Mouse (Mus musculus) limb, embryonic 12.5 days (tissue): ENCODE results near the gene Cd68. TPM values are rescaled to one million over a fixed set of nuclear protein-coding genes. Genes with fewer than 3 reads are reported as not detected.
A peak's percentile ranks its signal among the peaks of the same experiment; 100 is the strongest.
"Not testable (repeated sequence)": the region's sequence is repeated elsewhere in the genome, so short reads cannot be mapped to it uniquely, and the experiment has no call there.

ENCODE experiments used
- ATAC-seq: fragments of 200-750 bp; cut with Nextera tagmentation; 2 replicates; pipeline ENCODE4 v1.8.0; 2017; ENCODE audit warnings: low read depth, moderate TSS enrichment; ENCODE audit not compliant: insufficient number of reproducible peaks, insufficient read depth, low FRiP score, low TSS enrichment
- H3K27ac ChIP-seq: fragments of 300-500 bp; sonication (generic); 2 replicates; pipeline ENCODE4 v1.5.1; 2016; ENCODE audit warnings: mild to moderate bottlenecking, moderate library complexity
- H3K27me3 ChIP-seq: fragments of 300-500 bp; sonication (generic); 2 replicates; pipeline ENCODE4 v1.6.1; 2016; ENCODE audit warnings: mild to moderate bottlenecking, moderate library complexity
- H3K36me3 ChIP-seq: fragments of 300-500 bp; sonication (generic); 2 replicates; pipeline ENCODE4 v1.6.1; 2016; ENCODE audit warnings: mild to moderate bottlenecking, moderate library complexity
- H3K4me1 ChIP-seq: fragments of 300-500 bp; sonication (generic); replicated peaks from 2 replicates; pipeline ENCODE4 v1.6.1; 2016
- H3K4me2 ChIP-seq: fragments of 300-500 bp; sonication (generic); 2 replicates; pipeline ENCODE4 v1.6.1; 2016; ENCODE audit warnings: mild to moderate bottlenecking, moderate library complexity
- H3K4me3 ChIP-seq: fragments of 300-500 bp; sonication (generic); replicated peaks from 2 replicates; pipeline ENCODE4 v1.5.1; 2016; ENCODE audit warnings: mild to moderate bottlenecking
- H3K9ac ChIP-seq: fragments of 300-500 bp; sonication (generic); replicated peaks from 2 replicates; pipeline ENCODE4 v1.6.1; 2016; ENCODE audit warnings: mild to moderate bottlenecking, moderate library complexity
- H3K9me3 ChIP-seq: fragments of 300-500 bp; sonication (generic); 2 replicates; pipeline ENCODE4 v1.6.1; 2016; ENCODE audit warnings: mild to moderate bottlenecking, moderate library complexity
- WGBS: fragments of 180-500 bp; shearing (Covaris S2); methylation state at CpG from one replicate; pipeline ENCODE4 v1.1.7; 2016; 5-methylcytosine and 5-hydroxymethylcytosine counted together
- polyA plus RNA-seq: library from polyadenylated mRNA; unstranded; fragments of >200 nt; fragmentation: Nextera tagmentation; extraction: Ambion mirVana; gene quantifications from 2 replicates; pipeline ENCODE4 v1.2.1, GENCODE M21; 2016

Gene Cd68
- polyA plus RNA-seq, 1 experiment from 2014 or later: 5.9 TPM

DNA sequence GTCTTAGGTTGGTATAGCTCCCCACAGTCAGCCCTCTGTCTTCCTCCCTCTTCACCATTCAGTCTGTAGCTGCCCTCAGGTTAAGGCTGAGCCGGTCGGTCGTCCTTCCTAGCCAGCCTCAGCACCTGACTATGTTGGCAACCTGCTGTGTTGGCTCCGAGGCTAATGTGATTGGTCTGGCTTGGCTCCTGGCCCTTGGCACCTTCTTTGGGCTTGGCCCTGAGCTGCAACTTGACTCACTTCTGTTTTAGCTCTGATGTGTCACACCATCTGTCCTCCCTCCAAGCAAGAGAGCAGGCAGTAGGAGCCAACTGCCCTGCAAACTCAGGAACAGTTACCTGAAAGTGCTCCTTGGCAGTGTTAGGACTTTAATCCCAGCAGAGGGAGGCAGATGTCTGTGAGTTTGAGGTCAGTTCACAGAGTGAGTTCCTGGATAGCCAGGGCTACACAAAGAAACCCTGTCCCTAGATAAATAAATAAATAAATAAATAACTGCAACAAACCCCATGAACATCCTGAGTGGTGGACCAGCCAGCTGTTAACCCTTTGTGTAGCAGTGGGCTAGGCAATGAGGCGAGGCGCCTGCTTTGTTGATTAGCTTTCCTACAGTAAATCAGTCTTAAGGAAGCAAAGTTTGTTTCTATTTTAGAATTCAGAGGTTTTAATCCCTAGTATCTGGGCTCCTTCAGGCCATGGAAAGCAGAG is 41.0 kb upstream of the Cd68 start:
- Histone ChIP-seq H3K9me3 (no peaks in the 10 kb centered on the region), H3K36me3 (no peaks in the 10 kb centered on the region), H3K27me3 (no peaks in the 10 kb centered on the region), H3K4me1 (peaks cover 19% of the 10 kb centered on the region), H3K9ac (0 out of 2 replicates have a peak overlapping the region, but pooled peaks have one; percentile 1), H3K4me2 (no peak overlapping the region), H3K4me3 (no peak overlapping the region), H3K27ac (no peak overlapping the region)
- 45% methylated on average over 6 of the region's 6 CpGs for WGBS
- ATAC-seq: no peak

DNA sequence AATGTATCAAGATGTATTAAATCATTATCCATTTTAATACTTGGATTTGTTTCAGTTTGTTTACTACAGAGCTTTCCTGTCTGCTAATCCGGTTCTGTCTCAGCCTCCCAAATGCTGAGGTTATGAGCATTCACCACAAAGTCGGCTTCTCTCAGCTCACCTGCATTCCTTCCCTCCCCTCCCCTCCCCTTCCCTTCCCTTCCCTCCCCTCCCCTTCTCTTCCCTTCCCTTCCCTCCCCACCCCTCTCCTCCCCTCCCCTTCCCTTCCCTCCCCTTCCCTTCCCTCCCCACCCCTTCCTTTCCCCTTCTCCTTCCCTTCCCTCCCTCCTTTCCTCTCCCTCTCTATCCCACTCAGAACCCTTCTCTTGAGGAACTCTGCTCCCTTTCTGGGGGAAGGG is 38.7 kb upstream of the Cd68 start:
- WGBS: 29% methylated on average over 2 of the region's 2 CpGs
- H3K27me3 ChIP-seq: no peaks in the 10 kb centered on the region
- no peaks in the 10 kb centered on the region for H3K36me3 ChIP-seq
- H3K27ac ChIP-seq: no peak overlapping the region
- H3K9ac ChIP-seq: no peak overlapping the region
- no peaks in the 10 kb centered on the region for H3K9me3 ChIP-seq
- no peak for ATAC-seq
- no peak overlapping the region for H3K4me2 ChIP-seq
- H3K4me1 ChIP-seq: peaks cover 16% of the 10 kb centered on the region
- no peak overlapping the region for H3K4me3 ChIP-seq

DNA sequence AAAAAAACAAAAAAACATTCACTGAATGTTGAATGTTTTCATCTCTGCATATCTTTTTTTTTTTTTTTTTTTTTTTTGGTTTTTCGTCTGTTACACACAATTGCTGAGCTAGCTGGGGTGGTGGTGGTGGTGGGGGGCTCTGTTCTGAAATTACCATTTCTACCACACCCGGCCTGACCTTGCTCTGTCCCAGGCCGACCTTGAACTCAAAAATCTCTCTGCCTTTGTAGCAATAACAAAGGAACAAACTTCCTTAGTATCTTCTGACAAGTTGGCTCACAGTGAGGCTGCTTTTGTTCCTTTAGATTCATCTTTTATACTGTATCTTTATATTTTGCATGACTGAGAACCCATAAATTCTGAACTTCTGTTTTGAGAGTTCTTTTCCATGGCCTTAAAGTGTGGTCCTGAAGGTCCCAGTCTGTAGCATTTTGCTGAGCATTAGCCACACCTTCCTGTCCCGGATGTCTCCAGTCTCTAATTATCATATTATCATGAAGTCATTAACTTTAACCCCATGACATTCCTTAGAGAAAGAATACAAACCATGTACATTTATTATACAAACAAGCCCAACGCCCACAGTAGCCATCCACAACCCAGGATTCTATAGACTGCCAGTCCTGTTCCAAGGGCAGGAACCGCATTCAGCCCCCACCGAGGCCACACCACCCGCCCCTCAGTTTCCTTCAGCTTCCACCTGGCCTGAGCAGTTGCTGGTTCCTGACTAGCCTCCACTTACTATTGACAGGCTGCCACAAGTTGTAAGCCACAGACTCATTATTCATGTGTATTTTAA is 38.1 kb upstream of the Cd68 start:
- Histone ChIP-seq H3K9ac (no peak overlapping the region), H3K36me3 (no peaks in the 10 kb centered on the region)

DNA sequence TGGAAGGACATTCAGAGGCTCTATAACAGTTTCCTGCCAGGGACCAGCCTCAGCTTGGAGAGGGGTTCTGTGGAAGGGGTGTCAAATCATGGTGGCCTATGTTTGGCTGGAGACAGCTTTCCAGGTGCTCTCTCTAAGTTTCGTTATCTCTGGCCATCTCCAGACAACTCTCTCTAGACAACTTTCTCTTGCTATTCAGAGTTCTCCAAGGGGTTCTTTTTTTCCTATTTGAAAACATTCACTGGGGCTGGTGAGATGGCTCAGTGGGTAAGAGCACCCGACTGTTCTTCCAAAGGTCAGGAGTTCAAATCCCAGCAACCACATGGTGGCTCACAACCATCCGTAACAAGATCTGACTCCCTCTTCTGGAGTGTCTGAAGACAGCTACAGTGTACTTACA is 37.4 kb upstream of the Cd68 start:
- ATAC-seq: not testable (repeated sequence)

More for the DNA sequence above, 38.1 kb upstream of the Cd68 start:
- no peak overlapping the region for H3K4me3 ChIP-seq
- H3K27ac ChIP-seq: no peak overlapping the region
- peaks cover 10% of the 10 kb centered on the region for H3K4me1 ChIP-seq
- WGBS: 67% methylated on average over 8 of the region's 8 CpGs
- ATAC-seq: no peak
- no peaks in the 10 kb centered on the region for H3K27me3 ChIP-seq
- no peak overlapping the region for H3K4me2 ChIP-seq
- no peaks in the 10 kb centered on the region for H3K9me3 ChIP-seq

DNA sequence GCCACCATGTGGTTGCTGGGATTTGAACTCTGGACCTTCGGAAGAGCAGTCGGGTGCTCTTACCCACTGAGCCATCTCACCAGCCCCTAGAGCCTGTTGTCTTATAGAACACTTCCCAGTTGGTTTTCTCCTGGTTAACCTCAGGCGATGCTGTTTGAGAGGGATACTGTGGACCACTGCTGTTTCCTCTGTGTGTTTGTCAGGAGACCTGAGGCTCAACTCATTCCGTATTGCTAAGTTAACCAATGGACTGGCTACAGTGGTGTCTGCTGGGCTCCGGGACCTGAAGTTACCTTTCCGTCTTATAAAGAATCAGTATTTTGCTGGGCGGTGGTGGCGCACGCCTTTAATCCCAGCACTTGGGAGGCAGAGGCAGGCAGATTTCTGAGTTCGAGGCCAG is 36.9 kb upstream of the Cd68 start:
- not testable (repeated sequence) for ATAC-seq
- WGBS: 94% methylated on average over 10 of the region's 10 CpGs

More for the DNA sequence above, 37.4 kb upstream of the Cd68 start:
- not testable (repeated sequence) for H3K27ac ChIP-seq, H3K9ac ChIP-seq, H3K4me2 ChIP-seq, H3K4me3 ChIP-seq, H3K36me3 ChIP-seq, H3K27me3 ChIP-seq, H3K4me1 ChIP-seq, H3K9me3 ChIP-seq
- 83% methylated on average over 3 of the region's 3 CpGs for WGBS

DNA sequence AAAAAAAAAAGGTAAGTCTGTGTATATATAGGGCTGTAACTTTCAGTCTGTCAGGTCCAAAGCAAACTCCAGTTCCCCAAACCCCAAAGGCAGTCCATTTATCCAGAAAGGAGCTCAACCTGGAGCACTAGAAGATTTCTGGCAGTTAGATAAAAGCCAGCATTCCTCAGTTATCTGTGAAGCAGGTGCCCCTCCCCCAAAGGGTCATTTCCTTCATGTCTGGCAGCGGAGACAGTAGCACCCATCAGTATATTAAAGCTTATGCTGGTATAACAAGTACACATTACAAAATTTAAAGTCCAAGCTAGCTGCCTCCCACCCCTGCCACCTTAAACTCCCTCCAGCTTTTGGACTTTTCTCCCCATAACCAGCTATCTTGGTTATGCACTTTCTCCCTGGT is 33.6 kb upstream of the Cd68 start:
- peaks cover 12% of the 10 kb centered on the region for H3K4me1 ChIP-seq
- WGBS: 61% methylated on average over 1 of the region's 1 CpGs
- no peaks in the 10 kb centered on the region for H3K9me3 ChIP-seq
- H3K4me3 ChIP-seq: no peak overlapping the region
- no peak for ATAC-seq
- no peaks in the 10 kb centered on the region for H3K36me3 ChIP-seq
- H3K9ac ChIP-seq: no peak overlapping the region
- no peaks in the 10 kb centered on the region for H3K27me3 ChIP-seq
- H3K27ac ChIP-seq: no peak overlapping the region
- H3K4me2 ChIP-seq: no peak overlapping the region

More for the DNA sequence above, 36.9 kb upstream of the Cd68 start:
- H3K9ac ChIP-seq, H3K4me2 ChIP-seq, H3K27me3 ChIP-seq, H3K4me3 ChIP-seq, H3K27ac ChIP-seq, H3K36me3 ChIP-seq, H3K9me3 ChIP-seq, H3K4me1 ChIP-seq: not testable (repeated sequence)

DNA sequence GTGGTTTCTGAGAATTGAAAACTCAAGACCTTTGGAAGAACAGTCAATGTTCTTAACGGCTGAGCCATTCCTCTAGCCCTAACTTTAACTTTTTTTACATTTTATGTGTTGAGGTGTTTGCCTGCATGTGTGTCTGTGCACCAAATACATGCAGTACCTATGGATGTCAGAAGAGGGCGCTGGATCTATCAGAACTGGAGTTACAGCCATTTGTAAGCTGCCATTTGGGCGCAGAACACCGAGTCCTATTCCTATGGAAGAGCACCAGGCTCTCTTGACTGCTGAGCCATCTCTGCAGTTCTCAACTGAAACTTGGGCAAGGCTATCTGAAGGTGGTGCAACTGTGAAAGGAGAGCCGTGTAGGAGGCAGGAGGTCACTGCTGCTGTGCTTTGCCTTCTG is 32.6 kb upstream of the Cd68 start:
- Histone ChIP-seq H3K27me3 (no peaks in the 10 kb centered on the region), H3K9me3 (no peaks in the 10 kb centered on the region), H3K4me1 (peaks cover 12% of the 10 kb centered on the region), H3K4me3 (no peak overlapping the region), H3K9ac (no peak overlapping the region), H3K4me2 (no peak overlapping the region), H3K36me3 (no peaks in the 10 kb centered on the region), H3K27ac (no peak overlapping the region)
- no peak for ATAC-seq
- WGBS: 68% methylated on average over 5 of the region's 5 CpGs

DNA sequence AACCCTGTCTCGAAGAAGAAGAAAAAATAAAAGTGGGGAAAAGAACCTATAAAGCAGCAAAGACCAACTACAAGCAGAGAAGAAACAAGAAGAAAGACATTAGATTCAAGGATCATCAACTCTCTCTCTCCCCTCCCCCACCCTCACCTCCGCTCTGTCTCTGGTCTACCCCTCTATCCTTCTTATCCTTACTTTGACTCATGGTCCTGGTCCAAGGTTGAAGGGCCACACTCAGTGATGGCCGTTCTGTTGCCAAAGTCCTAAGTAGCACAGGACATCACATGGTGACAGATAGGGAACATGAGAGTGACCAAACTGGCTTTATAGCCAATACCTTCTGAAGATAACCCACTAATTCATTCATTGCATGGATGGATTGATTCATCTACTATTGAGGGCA is 31.4 kb upstream of the Cd68 start:
- Histone ChIP-seq H3K4me3 (no peak overlapping the region), H3K36me3 (no peaks in the 10 kb centered on the region), H3K4me2 (no peak overlapping the region), H3K27ac (no peak overlapping the region), H3K4me1 (peaks cover 12% of the 10 kb centered on the region), H3K27me3 (no peaks in the 10 kb centered on the region), H3K9me3 (no peaks in the 10 kb centered on the region), H3K9ac (no peak overlapping the region)
- ATAC-seq: no peak
- 91% methylated on average over 3 of the region's 3 CpGs for WGBS

DNA sequence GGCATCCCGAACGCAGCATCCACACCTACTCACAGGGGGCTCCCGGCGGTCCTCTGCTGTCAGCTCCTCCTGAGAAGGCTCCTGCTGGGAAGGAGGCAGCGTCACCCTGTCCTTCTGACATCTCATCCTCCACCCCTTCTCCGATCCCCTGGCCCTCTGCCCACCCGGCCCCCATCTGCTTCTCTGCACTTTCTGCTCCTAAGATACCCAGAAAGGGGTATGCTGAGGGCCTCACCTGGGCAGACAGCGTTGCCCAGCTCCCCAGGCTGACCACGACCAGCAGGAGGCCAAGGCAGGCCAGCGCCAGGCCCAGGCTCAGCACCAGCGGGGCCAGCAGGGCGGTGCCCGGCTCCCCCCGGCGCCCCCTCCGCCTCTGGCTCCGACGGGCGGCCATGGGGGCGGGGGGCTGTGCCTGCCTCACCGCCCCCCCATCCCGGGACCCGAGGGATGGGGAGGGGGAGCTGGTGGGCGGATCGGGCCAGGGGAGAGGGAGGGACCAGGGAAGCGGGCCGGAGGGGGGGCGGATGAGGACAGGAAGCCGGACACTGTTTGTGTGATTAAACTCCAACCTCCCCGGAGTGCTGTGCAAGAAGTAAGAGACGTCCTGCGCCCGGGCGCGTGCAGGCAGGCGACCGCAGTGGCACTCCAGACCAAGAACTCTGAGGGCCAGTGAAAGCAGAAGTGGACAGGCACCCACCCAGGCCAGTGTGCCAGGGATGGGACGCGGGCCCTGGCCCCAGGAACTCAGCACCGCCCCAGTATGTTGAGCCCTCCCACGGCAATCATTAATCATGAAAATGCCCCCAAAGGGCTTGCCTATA is 29.6 kb upstream of the Cd68 start, which contains the start of the genes Tnfsf12 and Tnfsfm13:
Gene Tnfsf12, minus strand, starts transcription at position 489 of the 821 bp plus-strand sequence.
Gene Tnfsfm13, minus strand, starts transcription at position 738 of the 821 bp plus-strand sequence.
- H3K4me1 ChIP-seq: peaks cover 12% of the 10 kb centered on the region
- 0 out of 2 replicates have a peak, but pooled peaks have one; percentile 61 for ATAC-seq
- 2% methylated on average over 37 of the region's 41 CpGs for WGBS

DNA sequence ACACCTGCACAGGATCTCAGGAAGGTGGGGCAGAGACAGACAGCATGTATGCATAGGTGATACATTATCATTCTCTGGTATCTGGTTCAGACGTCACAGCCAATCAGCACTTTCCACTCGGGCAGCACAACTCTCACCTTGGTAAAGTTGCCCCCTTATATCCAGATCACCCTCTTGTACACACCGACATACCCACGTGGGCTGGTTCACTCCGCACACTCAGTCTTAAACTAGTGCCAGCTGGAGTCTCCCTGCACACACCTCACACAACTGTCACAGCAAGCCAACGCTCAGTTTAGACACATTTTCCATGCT is 29.1 kb upstream of the Cd68 start:
- Histone ChIP-seq H3K36me3 (no peaks in the 10 kb centered on the region), H3K9me3 (no peaks in the 10 kb centered on the region), H3K9ac (peak overlapping the region; percentile 82), H3K4me1 (peaks cover 12% of the 10 kb centered on the region), H3K4me2 (peak overlapping the region; percentile 92), H3K27me3 (no peaks in the 10 kb centered on the region), H3K4me3 (peak overlapping the region; percentile 59), H3K27ac (peak overlapping the region; percentile 86; the same call in 1 of the 2 replicates)
- 23% methylated on average over 6 of the region's 6 CpGs for WGBS
- 0 out of 2 replicates have a peak, but pooled peaks have one; percentile 53 for ATAC-seq

More for the DNA sequence above, 29.6 kb upstream of the Cd68 start, which contains the start of the genes Tnfsf12 and Tnfsfm13:
- Histone ChIP-seq H3K4me3 (peak within 1 kb of the TSS; percentile 59), H3K9ac (peak within 1 kb of the TSS; percentile 82), H3K27me3 (no peaks in the 10 kb centered on the region), H3K9me3 (no peaks in the 10 kb centered on the region), H3K27ac (peak within 1 kb of the TSS; percentile 86), H3K4me2 (peak within 1 kb of the TSS; percentile 92), H3K36me3 (no peaks in the 10 kb centered on the region)
